Mouse (Mus musculus) limb, embryonic 11.5 days (tissue): ENCODE results near the gene Dnase1. TPM values are rescaled to one million over a fixed set of nuclear protein-coding genes. Genes with fewer than 3 reads are reported as not detected.

Experiments
- ATAC-seq: fragments of 200-750 bp; cut with Nextera tagmentation; 2 replicates; pipeline ENCODE4 v1.8.0; 2017; ENCODE audit warnings: low read depth; ENCODE audit not compliant: insufficient number of reproducible peaks, low FRiP score, low TSS enrichment
- DNase-seq: peaks from one replicate; pipeline ENCODE4 v3.0.0-alpha.2; 2015; ENCODE audit warnings: low spot score
- H3K27ac ChIP-seq: fragments of 300-500 bp; sonication (generic); replicated peaks from 2 replicates; pipeline ENCODE4 v1.5.1; 2014; ENCODE audit warnings: low read depth, mild to moderate bottlenecking, low read length
- H3K27me3 ChIP-seq: fragments of 300-500 bp; sonication (generic); 2 replicates; pipeline ENCODE4 v1.6.1; 2014; ENCODE audit warnings: mild to moderate bottlenecking, low read length, mixed read lengths; ENCODE audit not compliant: control insufficient read depth, insufficient read depth
- H3K36me3 ChIP-seq: fragments of 300-500 bp; sonication (generic); 2 replicates; pipeline ENCODE4 v1.6.1; 2014; ENCODE audit warnings: mild to moderate bottlenecking, low read length, moderate library complexity, mixed read lengths; ENCODE audit not compliant: control insufficient read depth, insufficient read depth
- H3K4me1 ChIP-seq: fragments of 300-500 bp; sonication (generic); 2 replicates; pipeline ENCODE4 v1.6.1; 2014; ENCODE audit warnings: low read length, mixed read lengths; ENCODE audit not compliant: control insufficient read depth, insufficient read depth
- H3K4me2 ChIP-seq: fragments of 300-500 bp; sonication (generic); 2 replicates; pipeline ENCODE4 v1.6.1; 2014; ENCODE audit warnings: low read depth, mild to moderate bottlenecking, moderate library complexity; ENCODE audit not compliant: severe bottlenecking
- H3K4me3 ChIP-seq: fragments of 300-500 bp; sonication (generic); 2 replicates; pipeline ENCODE4 v1.5.1; 2014; ENCODE audit warnings: low read depth, low read length
- H3K9ac ChIP-seq: fragments of 300-500 bp; sonication (generic); 2 replicates; pipeline ENCODE4 v1.6.1; 2014; ENCODE audit warnings: mild to moderate bottlenecking, low read length
- H3K9me3 ChIP-seq: fragments of 300-500 bp; sonication (generic); 2 replicates; pipeline ENCODE4 v1.6.1; 2016; ENCODE audit warnings: low read length; ENCODE audit not compliant: control insufficient read depth
- WGBS: fragments of 180-500 bp; shearing (Covaris S2); extraction: QIAGEN DNeasy Blood & Tissue Kit; methylation state at CpG from one replicate; pipeline ENCODE4 v1.1.7; 2014; 5-methylcytosine and 5-hydroxymethylcytosine counted together
- polyA plus RNA-seq: library from polyadenylated mRNA; unstranded; fragments of >200 nt; fragmentation: Nextera tagmentation; extraction: Ambion mirVana; gene quantifications from 2 replicates; pipeline ENCODE4 v1.2.1, GENCODE M21; 2014

Dnase1 gene
- polyA plus RNA-seq, 1 experiment from 2014 or later, result 4.1 TPM

- no peak overlapping the region for H3K27ac ChIP-seq
- DNase-seq, result no peak
- no peaks in the 10 kb centered on the region for H3K9me3 ChIP-seq
- WGBS, result 84% methylated on average over 3 of the region's 3 CpGs
- no peak for ATAC-seq
- H3K36me3 ChIP-seq, result peaks cover 4% of the 10 kb centered on the region
- H3K9ac ChIP-seq, result no peak overlapping the region
- no peak overlapping the region for H3K4me3 ChIP-seq
- H3K4me1 ChIP-seq, result no peaks in the 10 kb centered on the region
- no peaks in the 10 kb centered on the region for H3K27me3 ChIP-seq
- no peak overlapping the region for H3K4me2 ChIP-seq
Measured at GRCm38 (mm10) chr16:4034476-4034875, 2.3 kb upstream of the Dnase1 start.

GRCm38 (mm10) chr16:4035575-4035974 lies 1.2 kb upstream of the Dnase1 start:
- no peak overlapping the region for H3K4me2 ChIP-seq
- H3K27ac ChIP-seq, result no peak overlapping the region
- H3K4me1 ChIP-seq, result no peaks in the 10 kb centered on the region
- H3K9ac ChIP-seq, result no peak overlapping the region
- no peak overlapping the region for H3K4me3 ChIP-seq
- no peaks in the 10 kb centered on the region for H3K9me3 ChIP-seq
- ATAC-seq (no peak), DNase-seq (no peak)
- peaks cover 6% of the 10 kb centered on the region for H3K36me3 ChIP-seq
- no peaks in the 10 kb centered on the region for H3K27me3 ChIP-seq
- 91% methylated on average over 2 of the region's 2 CpGs for WGBS

GRCm38 (mm10) chr16:4037690-4038089 lies 948 bp downstream of the Dnase1 start:
- H3K27ac ChIP-seq, result no peak overlapping the region
- peaks cover 6% of the 10 kb centered on the region for H3K36me3 ChIP-seq
- 91% methylated on average over 7 of the region's 7 CpGs for WGBS

GRCm38 (mm10) chr16:4040206-4040605 lies 3.5 kb downstream of the Dnase1 start:
- Histone ChIP-seq H3K9ac (no peak overlapping the region), H3K4me1 (no peaks in the 10 kb centered on the region), H3K36me3 (peaks cover 16% of the 10 kb centered on the region), H3K27me3 (no peaks in the 10 kb centered on the region), H3K9me3 (no peaks in the 10 kb centered on the region), H3K4me3 (no peak overlapping the region), H3K27ac (no peak overlapping the region), H3K4me2 (no peak overlapping the region)
- no peak for DNase-seq
- ATAC-seq, result no peak
- WGBS, result 94% methylated on average over 5 of the region's 5 CpGs

More at GRCm38 (mm10) chr16:4037690-4038089, 948 bp downstream of the Dnase1 start:
- DNase-seq, result no peak
- H3K4me3 ChIP-seq, result no peak overlapping the region
- H3K4me1 ChIP-seq, result no peaks in the 10 kb centered on the region
- H3K4me2 ChIP-seq, result no peak overlapping the region
- no peak overlapping the region for H3K9ac ChIP-seq
- no peak for ATAC-seq
- no peaks in the 10 kb centered on the region for H3K9me3 ChIP-seq
- no peaks in the 10 kb centered on the region for H3K27me3 ChIP-seq

GRCm38 (mm10) chr16:4041646-4042045 lies 4.9 kb downstream of the Dnase1 start:
- no peaks in the 10 kb centered on the region for H3K27me3 ChIP-seq
- no peak overlapping the region for H3K4me2 ChIP-seq
- 95% methylated on average over 4 of the region's 4 CpGs for WGBS
- no peak overlapping the region for H3K4me3 ChIP-seq
- H3K36me3 ChIP-seq, result peaks cover 21% of the 10 kb centered on the region
- H3K9ac ChIP-seq, result no peak overlapping the region
- H3K27ac ChIP-seq, result no peak overlapping the region
- DNase-seq (no peak), ATAC-seq (no peak)
- no peaks in the 10 kb centered on the region for H3K9me3 ChIP-seq
- H3K4me1 ChIP-seq, result no peaks in the 10 kb centered on the region

GRCm38 (mm10) chr16:4044093-4044492 lies 7.4 kb downstream of the Dnase1 start:
- Histone ChIP-seq H3K9me3 (no peaks in the 10 kb centered on the region), H3K27me3 (no peaks in the 10 kb centered on the region), H3K4me1 (no peaks in the 10 kb centered on the region), H3K36me3 (peaks cover 29% of the 10 kb centered on the region), H3K27ac (no peak overlapping the region), H3K4me2 (no peak overlapping the region), H3K9ac (no peak overlapping the region), H3K4me3 (no peak overlapping the region)
- no peak for DNase-seq
- ATAC-seq, result no peak
- WGBS, result 89% methylated on average over 2 of the region's 2 CpGs

GRCm38 (mm10) chr16:4045524-4045923 lies 8.8 kb downstream of the Dnase1 start:
- Histone ChIP-seq H3K9ac (no peak overlapping the region), H3K9me3 (no peaks in the 10 kb centered on the region), H3K4me1 (no peaks in the 10 kb centered on the region), H3K27me3 (no peaks in the 10 kb centered on the region), H3K4me2 (no peak overlapping the region), H3K27ac (no peak overlapping the region), H3K36me3 (peaks cover 30% of the 10 kb centered on the region), H3K4me3 (no peak overlapping the region)
- DNase-seq, result no peak
- ATAC-seq, result no peak
- WGBS, result 91% methylated on average over 4 of the region's 4 CpGs

GRCm38 (mm10) chr16:4052601-4053000 lies 15.9 kb downstream of the Dnase1 start:
- Histone ChIP-seq H3K27me3 (no peaks in the 10 kb centered on the region), H3K36me3 (peaks cover 24% of the 10 kb centered on the region), H3K9ac (no peak overlapping the region), H3K27ac (no peak overlapping the region), H3K4me3 (no peak overlapping the region), H3K4me1 (no peaks in the 10 kb centered on the region), H3K4me2 (no peak overlapping the region), H3K9me3 (no peaks in the 10 kb centered on the region)
- DNase-seq (no peak), ATAC-seq (no peak)
- 99% methylated on average over 4 of the region's 4 CpGs for WGBS

GRCm38 (mm10) chr16:4053811-4054210 lies 17.1 kb downstream of the Dnase1 start:
- Histone ChIP-seq H3K4me2 (no peak overlapping the region), H3K36me3 (peaks cover 24% of the 10 kb centered on the region), H3K27me3 (no peaks in the 10 kb centered on the region), H3K9me3 (no peaks in the 10 kb centered on the region), H3K9ac (no peak overlapping the region), H3K4me1 (no peaks in the 10 kb centered on the region), H3K27ac (no peak overlapping the region), H3K4me3 (no peak overlapping the region)
- 82% methylated on average over 3 of the region's 3 CpGs for WGBS
- no peak for DNase-seq
- ATAC-seq, result no peak
